Mouse (Mus musculus) adrenal gland, adult 18-20 months (tissue): ENCODE data around the gene Garnl3. TPM values are rescaled to one million over a fixed set of nuclear protein-coding genes. Genes with fewer than 3 reads are reported as not detected.

ENCODE experiments used
- DNase-seq, 2 experiments: peaks; one replicate each; pipeline ENCODE4 v3.0.0; 2021 to 2022; ENCODE audit warnings: low spot score in 2 of 2
- total RNA-seq, 2 experiments: library from RNA; stranded (reverse); gene quantifications; 1 replicate in 1 of 2; 2 replicates in 1 of 2; pipeline ENCODE4 v1.2.3; 2021

Gene Garnl3
- total RNA-seq, 2 experiments from 2014 or later, result 11.4 to 16.1 TPM

DNA sequence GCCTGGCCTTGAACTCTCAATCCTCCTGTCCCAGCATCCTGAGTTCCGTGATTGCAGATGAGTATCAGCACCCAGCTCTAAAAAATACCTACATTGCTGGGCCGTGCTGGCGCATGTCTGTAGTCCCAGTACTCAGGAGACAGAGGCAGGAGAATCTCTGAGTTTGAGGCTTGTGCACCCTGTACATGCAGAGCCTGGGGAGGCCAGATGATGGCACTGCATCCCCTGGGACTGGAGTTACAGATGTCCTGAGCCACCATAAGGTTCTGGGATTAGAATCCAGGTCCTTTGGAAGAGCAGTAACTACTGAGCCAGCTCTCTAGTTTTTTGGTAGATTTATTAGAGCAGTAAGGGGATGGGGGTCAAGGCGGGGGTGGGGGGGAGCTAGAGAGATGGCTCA, 191.0 kb downstream of the Garnl3 start:
- DNase-seq, result no peak

DNA sequence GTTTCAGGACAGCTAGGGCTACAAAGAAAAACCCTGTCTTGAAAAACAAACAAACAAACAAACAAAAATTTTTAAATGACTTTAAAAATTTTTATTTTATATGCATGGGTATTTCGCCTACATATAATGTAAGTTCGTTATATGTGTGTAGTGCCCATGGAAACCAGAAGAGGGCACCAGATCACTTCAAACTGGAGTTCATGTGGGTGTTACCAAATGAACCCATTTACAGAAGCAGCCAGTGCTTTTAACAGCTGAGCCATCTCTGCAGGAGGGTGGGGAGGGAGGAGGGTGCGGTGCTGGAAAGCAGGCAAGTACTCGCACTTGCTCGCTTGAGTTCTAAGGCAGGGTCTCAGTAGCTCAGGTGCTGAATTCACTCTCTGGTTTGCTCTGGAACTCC, 192.0 kb downstream of the Garnl3 start:
- no peak for DNase-seq

DNA sequence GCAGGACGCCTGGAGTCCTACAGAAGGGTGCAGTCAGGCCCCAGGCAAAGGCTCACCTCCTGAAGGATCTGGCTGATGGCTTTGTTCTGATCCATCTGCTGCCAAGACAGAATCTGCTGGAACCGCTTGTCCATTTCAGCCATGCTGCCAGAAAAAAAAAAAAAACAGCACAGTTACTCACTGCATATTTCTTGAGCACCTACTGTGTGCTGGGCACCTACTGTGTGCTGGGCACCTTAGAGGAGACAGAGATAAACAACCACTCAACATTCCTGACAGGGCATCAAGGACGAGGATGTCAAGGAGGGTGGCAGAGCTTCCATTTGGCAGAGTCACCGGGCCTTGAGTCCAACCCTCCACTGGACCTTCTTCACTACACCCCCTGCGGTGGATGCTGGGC, 192.7 kb downstream of the Garnl3 start:
- no peak for DNase-seq

Other genes starting within 250 kb of the Garnl3 start
- 100 to 1,000 TPM; 162 to 167 TPM for gene Rpl12, start 170.1 kb downstream of the Garnl3 start, total RNA-seq
- 10 to 100 TPM; 16.6 to 23.4 TPM for gene Lrsam1, start 170.0 kb downstream of the Garnl3 start, total RNA-seq
- 10 to 100 TPM; 15.7 to 17.2 TPM for gene Slc2a8, start 149.6 kb downstream of the Garnl3 start, total RNA-seq
- 10 to 100 TPM; 19.6 to 29.9 TPM for gene Angptl2, start 84.4 kb upstream of the Garnl3 start, total RNA-seq
- 1 to 10 TPM; 5.1 to 5.7 TPM for gene Ralgps1, start 239.8 kb upstream of the Garnl3 start, total RNA-seq